Mouse (Mus musculus) hindbrain, embryonic 10.5 days (tissue): ENCODE data around the gene Tnfrsf17. TPM values are rescaled to one million over a fixed set of nuclear protein-coding genes. Genes with fewer than 3 reads are reported as not detected.
A peak's percentile ranks its signal among the peaks of the same experiment; 100 is the strongest.
"Not testable (repeated sequence)": the region's sequence is repeated elsewhere in the genome, so short reads cannot be mapped to it uniquely, and the experiment has no call there.

ENCODE experiments used
- DNase-seq: peaks from one replicate; pipeline ENCODE4 v3.0.0-alpha.2; 2017; ENCODE audit warnings: low spot score
- H3K27ac ChIP-seq: fragments of 300-500 bp; sonication (generic); 2 replicates; pipeline ENCODE4 v1.5.1; 2016; ENCODE audit warnings: mild to moderate bottlenecking, moderate library complexity
- H3K27me3 ChIP-seq: fragments of 300-500 bp; sonication (generic); 2 replicates; pipeline ENCODE4 v1.6.1; 2016; ENCODE audit warnings: mild to moderate bottlenecking; ENCODE audit not compliant: poor library complexity, insufficient read depth, severe bottlenecking
- H3K36me3 ChIP-seq: fragments of 300-500 bp; sonication (generic); 2 replicates; pipeline ENCODE4 v1.6.1; 2016; ENCODE audit warnings: mild to moderate bottlenecking, moderate library complexity
- H3K4me1 ChIP-seq: fragments of 300-500 bp; sonication (generic); replicated peaks from 2 replicates; pipeline ENCODE4 v1.6.1; 2016; ENCODE audit warnings: mild to moderate bottlenecking
- H3K4me3 ChIP-seq: fragments of 300-500 bp; sonication (generic); 2 replicates; pipeline ENCODE4 v1.5.1; 2016; ENCODE audit warnings: mild to moderate bottlenecking, moderate library complexity
- H3K9me3 ChIP-seq: fragments of 300-500 bp; sonication (generic); 2 replicates; pipeline ENCODE4 v1.6.1; 2016; ENCODE audit warnings: mild to moderate bottlenecking, moderate library complexity
- WGBS: fragments of 180-500 bp; shearing (Covaris S2); methylation state at CpG from one replicate; pipeline ENCODE4 v1.1.7; 2016; 5-methylcytosine and 5-hydroxymethylcytosine counted together
- polyA plus RNA-seq: library from polyadenylated mRNA; unstranded; fragments of >200 nt; fragmentation: Nextera tagmentation; extraction: Ambion mirVana; gene quantifications from 2 replicates; pipeline ENCODE4 v1.2.1, GENCODE M21; 2016

Tnfrsf17 gene
- polyA plus RNA-seq, 1 experiment from 2014 or later, result not detected

DNA sequence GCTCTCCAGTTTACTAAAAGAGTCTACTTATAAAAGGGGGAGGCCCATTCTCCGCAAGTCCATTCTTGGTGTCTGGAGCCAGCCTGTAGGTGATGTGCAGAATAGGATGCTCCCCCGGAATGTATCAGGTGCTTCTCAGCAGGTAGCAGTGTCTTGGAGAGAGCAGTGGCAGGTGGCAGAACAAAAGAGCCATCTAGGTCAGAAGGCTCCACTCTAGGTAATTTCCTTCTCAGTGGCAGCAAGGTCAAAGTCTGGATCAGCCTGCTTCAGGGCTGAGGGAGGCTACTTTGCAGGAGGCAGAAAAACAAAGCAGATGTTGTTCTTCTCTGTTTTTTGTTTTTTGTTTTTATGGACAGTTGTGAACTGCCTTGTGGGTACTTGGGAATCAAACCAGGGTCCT is 47.0 kb downstream of the Tnfrsf17 start:
- not testable (repeated sequence) for H3K4me3 ChIP-seq, H3K9me3 ChIP-seq, H3K27ac ChIP-seq, H3K4me1 ChIP-seq, H3K27me3 ChIP-seq, DNase-seq, H3K36me3 ChIP-seq
- 74% methylated on average over 2 of the region's 2 CpGs for WGBS

GRCm38 (mm10) chr16:11365626-11366025 is 52.0 kb downstream of the Tnfrsf17 start:
- 79% methylated on average over 5 of the region's 5 CpGs for WGBS
- Histone ChIP-seq H3K36me3 (no peaks in the 10 kb centered on the region), H3K9me3 (no peaks in the 10 kb centered on the region), H3K4me3 (no peak overlapping the region), H3K27ac (no peak overlapping the region), H3K27me3 (no peaks in the 10 kb centered on the region), H3K4me1 (peaks cover 13% of the 10 kb centered on the region)
- no peak for DNase-seq

GRCm38 (mm10) chr16:11366851-11367250 is 53.2 kb downstream of the Tnfrsf17 start:
- 80% methylated on average over 1 of the region's 1 CpGs for WGBS
- no peaks in the 10 kb centered on the region for H3K36me3 ChIP-seq
- no peak overlapping the region for H3K27ac ChIP-seq

DNA sequence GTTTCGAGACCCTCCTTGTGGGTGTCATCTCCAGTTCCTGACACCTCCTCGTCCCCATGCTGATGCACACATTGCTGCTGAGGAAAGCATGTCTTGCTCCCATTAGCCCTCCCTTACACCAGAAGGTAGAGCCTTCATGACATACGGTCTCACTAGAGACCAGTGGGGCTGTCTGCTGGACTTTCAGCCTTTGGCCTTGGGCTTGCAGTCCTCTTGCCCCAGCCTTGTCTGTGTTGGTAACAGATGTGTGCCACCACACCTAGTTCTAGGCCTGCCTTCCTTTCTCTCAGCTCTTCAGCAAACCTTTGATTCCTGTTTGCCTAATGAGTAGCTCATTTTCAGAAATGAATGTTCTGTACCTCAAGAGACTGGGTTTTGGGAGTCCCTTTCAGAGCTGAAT is 54.8 kb downstream of the Tnfrsf17 start:
- H3K4me1 ChIP-seq, result peaks cover 13% of the 10 kb centered on the region
- no peak overlapping the region for H3K27ac ChIP-seq
- no peaks in the 10 kb centered on the region for H3K9me3 ChIP-seq
- 86% methylated on average over 3 of the region's 3 CpGs for WGBS
- H3K4me3 ChIP-seq, result no peak overlapping the region
- H3K27me3 ChIP-seq, result no peaks in the 10 kb centered on the region
- no peaks in the 10 kb centered on the region for H3K36me3 ChIP-seq
- DNase-seq, result no peak

More at GRCm38 (mm10) chr16:11366851-11367250, 53.2 kb downstream of the Tnfrsf17 start:
- no peaks in the 10 kb centered on the region for H3K9me3 ChIP-seq
- no peak overlapping the region for H3K4me3 ChIP-seq
- peaks cover 13% of the 10 kb centered on the region for H3K4me1 ChIP-seq
- H3K27me3 ChIP-seq, result no peaks in the 10 kb centered on the region
- DNase-seq, result no peak

DNA sequence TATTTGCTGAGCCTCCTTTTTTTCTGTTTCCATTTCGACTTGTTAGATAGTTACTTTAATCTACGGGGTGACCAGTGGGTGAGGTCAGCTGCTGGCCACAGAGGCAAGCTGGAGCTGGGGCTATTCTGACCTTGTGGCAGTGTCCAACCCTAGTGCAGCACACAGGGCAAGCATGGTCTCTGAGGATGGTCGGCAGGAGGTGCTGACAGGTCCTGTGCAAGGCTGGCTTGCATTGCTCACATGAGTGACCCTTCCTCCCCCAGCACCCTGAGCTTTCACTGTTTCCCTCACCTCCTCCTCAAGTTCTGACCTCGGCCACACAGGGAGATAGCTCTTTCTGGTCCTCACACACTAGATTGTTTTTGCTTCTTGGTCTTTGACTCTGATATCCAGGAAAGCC is 55.5 kb downstream of the Tnfrsf17 start:
- H3K36me3 ChIP-seq, result no peaks in the 10 kb centered on the region
- no peaks in the 10 kb centered on the region for H3K27me3 ChIP-seq
- DNase-seq, result no peak
- no peak overlapping the region for H3K4me3 ChIP-seq
- H3K27ac ChIP-seq, result peak overlapping the region; percentile 6; the same call in 1 of the 2 replicates
- 51% methylated on average over 4 of the region's 4 CpGs for WGBS
- H3K9me3 ChIP-seq, result no peaks in the 10 kb centered on the region
- peaks cover 13% of the 10 kb centered on the region for H3K4me1 ChIP-seq

DNA sequence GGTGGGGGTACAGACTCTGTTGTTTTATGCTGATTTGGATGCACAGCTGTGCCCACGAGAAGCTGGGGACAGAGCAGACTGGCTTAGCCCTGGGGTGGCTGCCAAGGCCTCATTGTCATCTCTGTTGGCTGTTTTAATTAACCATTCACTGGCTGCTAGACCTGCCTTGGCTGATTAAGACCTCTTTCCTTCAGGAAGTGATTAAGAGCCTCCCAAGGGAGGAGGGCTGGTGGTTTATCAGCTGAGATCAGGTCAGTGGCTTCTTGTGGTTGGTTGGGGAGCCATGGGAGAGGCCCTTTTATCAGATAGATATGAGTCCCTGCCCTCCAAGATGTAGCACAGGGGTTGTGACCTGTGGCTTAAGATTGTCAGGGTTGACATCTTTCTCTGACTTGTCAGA is 56.0 kb downstream of the Tnfrsf17 start:
- Histone ChIP-seq H3K27me3 (no peaks in the 10 kb centered on the region), H3K27ac (peak overlapping the region; percentile 6; the same call in 1 of the 2 replicates), H3K4me1 (peaks cover 13% of the 10 kb centered on the region), H3K9me3 (no peaks in the 10 kb centered on the region), H3K4me3 (no peak overlapping the region), H3K36me3 (no peaks in the 10 kb centered on the region)
- WGBS, result 13% methylated on average over 1 of the region's 1 CpGs
- DNase-seq, result no peak

Other genes starting within 250 kb of the Tnfrsf17 start
- gene Litaf, start 247.7 kb upstream of the Tnfrsf17 start, polyA plus RNA-seq, result 88.8 and 127 TPM in 2 replicates
- 28.4 and 28.7 TPM in 2 replicates for gene Txndc11, start 179.2 kb upstream of the Tnfrsf17 start, polyA plus RNA-seq
- 85.7 and 89.3 TPM in 2 replicates for gene Zc3h7a, start 137.4 kb upstream of the Tnfrsf17 start, polyA plus RNA-seq
- gene Rsl1d1, start 110.5 kb upstream of the Tnfrsf17 start, polyA plus RNA-seq, result 212 and 259 TPM in 2 replicates
- 70.6 and 83.2 TPM in 2 replicates for gene Gspt1, start 59.5 kb upstream of the Tnfrsf17 start, polyA plus RNA-seq
- 11.5 and 14.9 TPM in 2 replicates for gene Snx29, start 9.1 kb downstream of the Tnfrsf17 start, polyA plus RNA-seq